Mouse (Mus musculus) B cell, adult 2 months (primary cell): ENCODE data around the gene Abraxas1.

Experiments
- DNase-seq, 2 experiments: peaks; one replicate each; pipeline ENCODE4 v3.0.0; 2022

Abraxas1 gene

GRCm38 (mm10) chr5:100820483-100821184 is at the start of gene Abraxas1:
Abraxas1 (minus strand) TSS chr5:100820965.
- peak; percentile 90 to 91 for DNase-seq

GRCm38 (mm10) chr5:100869197-100869895 is 48.6 kb upstream of the Abraxas1 start:
- DNase-seq, result no peak

- DNase-seq, result no peak
These were observed 45.4 kb upstream of the Abraxas1 start for GRCm38 (mm10) chr5:100866183-100866582.

- DNase-seq, result no peak
These were observed 43.7 kb upstream of the Abraxas1 start for GRCm38 (mm10) chr5:100864438-100864837.

- no peak for DNase-seq
These were observed 42.3 kb upstream of the Abraxas1 start for GRCm38 (mm10) chr5:100863091-100863490.

GRCm38 (mm10) chr5:100861811-100862210 is 41.0 kb upstream of the Abraxas1 start:
- no peak for DNase-seq

- no peak for DNase-seq
These were observed 40.4 kb upstream of the Abraxas1 start for GRCm38 (mm10) chr5:100861140-100861539.

- DNase-seq, result no peak
These were observed 39.8 kb upstream of the Abraxas1 start for GRCm38 (mm10) chr5:100860417-100861053.

- DNase-seq, result peak; percentile 78 to 81
These were observed 35.8 kb upstream of the Abraxas1 start for GRCm38 (mm10) chr5:100856552-100856951.

- no peak for DNase-seq
These were observed 33.2 kb upstream of the Abraxas1 start for GRCm38 (mm10) chr5:100853963-100854362.

- DNase-seq, result no peak
These were observed 26.4 kb upstream of the Abraxas1 start for GRCm38 (mm10) chr5:100847143-100847542.

GRCm38 (mm10) chr5:100846599-100846920 is 25.8 kb upstream of the Abraxas1 start:
- no peak for DNase-seq

GRCm38 (mm10) chr5:100845848-100846598 is 25.3 kb upstream of the Abraxas1 start:
- DNase-seq, result peak; percentile 76 to 78

- DNase-seq, result peak; percentile 48 to 55
These were observed 24.7 kb upstream of the Abraxas1 start, which contains the start of gene Gpat3 for GRCm38 (mm10) chr5:100845485-100845847. Gpat3 (plus strand) TSS chr5:100845713.

GRCm38 (mm10) chr5:100844485-100844884 is 23.7 kb upstream of the Abraxas1 start:
- DNase-seq, result no peak

- DNase-seq, result no peak
These were observed 17.1 kb upstream of the Abraxas1 start for GRCm38 (mm10) chr5:100837907-100838306.

- DNase-seq, result no peak
These were observed 15.2 kb upstream of the Abraxas1 start for GRCm38 (mm10) chr5:100835862-100836538.

GRCm38 (mm10) chr5:100833841-100834240 is 13.1 kb upstream of the Abraxas1 start:
- DNase-seq, result no peak

GRCm38 (mm10) chr5:100832680-100833079 is 11.9 kb upstream of the Abraxas1 start:
- no peak for DNase-seq

GRCm38 (mm10) chr5:100828701-100829100 is 7.9 kb upstream of the Abraxas1 start:
- no peak for DNase-seq

GRCm38 (mm10) chr5:100826531-100826930 is 5.8 kb upstream of the Abraxas1 start:
- DNase-seq, result no peak

GRCm38 (mm10) chr5:100825975-100826374 is 5.2 kb upstream of the Abraxas1 start:
- peak; percentile 35 to 49 for DNase-seq

- no peak for DNase-seq
These were observed 2.1 kb upstream of the Abraxas1 start for GRCm38 (mm10) chr5:100822826-100823225.
